Mouse (Mus musculus) heart, embryonic 11.5 days (tissue): ENCODE measurements around the gene Gzmm. TPM values are rescaled to one million over a fixed set of nuclear protein-coding genes. Genes with fewer than 3 reads are reported as not detected.

Source experiments
- polyA plus RNA-seq: library from polyadenylated mRNA; unstranded; fragments of >200 nt; fragmentation: Nextera tagmentation; extraction: Ambion mirVana; gene quantifications from 2 replicates; pipeline ENCODE4 v1.2.1, GENCODE M21; 2014

Gene Gzmm
- polyA plus RNA-seq, 1 experiment from 2014 or later, result 0.40 TPM

Other genes starting within 250 kb of the Gzmm start
- not detected in 2 replicates for gene Vmn2r83, start 220.3 kb upstream of the Gzmm start, polyA plus RNA-seq
- 14.2 and 15.6 TPM in 2 replicates for gene Plpp2, start 155.2 kb upstream of the Gzmm start, polyA plus RNA-seq
- gene Mier2, start 133.8 kb upstream of the Gzmm start, polyA plus RNA-seq, result 26.5 and 29.3 TPM in 2 replicates
- not detected in 2 replicates for gene Theg, start 101.7 kb upstream of the Gzmm start, polyA plus RNA-seq
- not detected in 2 replicates for gene C2cd4c, start 75.0 kb upstream of the Gzmm start, polyA plus RNA-seq
- 1.3 and 2.6 TPM in 2 replicates for gene Shc2, start 51.1 kb upstream of the Gzmm start, polyA plus RNA-seq
- not detected in 2 replicates for gene Odf3l2, start 43.3 kb upstream of the Gzmm start, polyA plus RNA-seq
- gene Madcam1, start 24.5 kb upstream of the Gzmm start, polyA plus RNA-seq, result 1.1 and 1.5 TPM in 2 replicates
- gene Tpgs1, start 19.7 kb upstream of the Gzmm start, polyA plus RNA-seq, result 47.4 and 48.6 TPM in 2 replicates
- 159 and 164 TPM in 2 replicates for gene Cdc34, start 6.8 kb upstream of the Gzmm start, polyA plus RNA-seq
- 1,233 and 1,252 TPM in 2 replicates for gene Bsg, start 15.5 kb downstream of the Gzmm start, polyA plus RNA-seq
- gene Hcn2, start 27.6 kb downstream of the Gzmm start, polyA plus RNA-seq, result 0.13 and 0.14 TPM in 2 replicates
- 22.7 and 23.6 TPM in 2 replicates for gene Polrmt, start 57.6 kb downstream of the Gzmm start, polyA plus RNA-seq
- 0.26 TPM in 1 of 2 replicates, not detected in the other for gene Fgf22, start 66.1 kb downstream of the Gzmm start, polyA plus RNA-seq
- gene Rnf126, start 77.9 kb downstream of the Gzmm start, polyA plus RNA-seq, result 63.1 and 69.0 TPM in 2 replicates
- gene Fstl3, start 88.3 kb downstream of the Gzmm start, polyA plus RNA-seq, result 11.4 TPM in 2 replicates
- not detected in 2 replicates for gene Prss57, start 101.9 kb downstream of the Gzmm start, polyA plus RNA-seq
- gene Palm, start 104.6 kb downstream of the Gzmm start, polyA plus RNA-seq, result 66.6 and 70.1 TPM in 2 replicates
- 0.63 and 0.89 TPM in 2 replicates for gene Misp, start 132.0 kb downstream of the Gzmm start, polyA plus RNA-seq
- gene Ptbp1, start 165.4 kb downstream of the Gzmm start, polyA plus RNA-seq, result 112 TPM in 2 replicates
- gene Prtn3, start 185.5 kb downstream of the Gzmm start, polyA plus RNA-seq, result 2.5 and 3.9 TPM in 2 replicates
- gene Plppr3, start 185.6 kb downstream of the Gzmm start, polyA plus RNA-seq, result 14.1 and 14.3 TPM in 2 replicates
- gene Elane, start 197.2 kb downstream of the Gzmm start, polyA plus RNA-seq, result 0.31 and 0.49 TPM in 2 replicates
- gene Cfd, start 201.8 kb downstream of the Gzmm start, polyA plus RNA-seq, result not detected in 2 replicates
- 30.9 and 32.0 TPM in 2 replicates for gene Med16, start 219.9 kb downstream of the Gzmm start, polyA plus RNA-seq
- 8.1 TPM in 1 of 2 replicates, not detected in the other for gene Gm26602, start 221.8 kb downstream of the Gzmm start, polyA plus RNA-seq
- gene Kiss1r, start 228.0 kb downstream of the Gzmm start, polyA plus RNA-seq, result 0.15 and 0.31 TPM in 2 replicates
- 87.6 and 89.2 TPM in 2 replicates for gene R3hdm4, start 232.2 kb downstream of the Gzmm start, polyA plus RNA-seq
- gene Arid3a, start 238.0 kb downstream of the Gzmm start, polyA plus RNA-seq, result 4.3 and 12.7 TPM in 2 replicates